Mouse (Mus musculus) skeletal muscle tissue, adult 2 months (tissue): ENCODE data around the gene Spag7.
A peak's percentile ranks its signal among the peaks of the same experiment; 100 is the strongest.

ENCODE experiments used
- DNase-seq: peaks from one replicate; pipeline ENCODE4 v3.0.0-alpha.2; 2012; ENCODE audit warnings: low read depth, low spot score

Gene Spag7

DNA sequence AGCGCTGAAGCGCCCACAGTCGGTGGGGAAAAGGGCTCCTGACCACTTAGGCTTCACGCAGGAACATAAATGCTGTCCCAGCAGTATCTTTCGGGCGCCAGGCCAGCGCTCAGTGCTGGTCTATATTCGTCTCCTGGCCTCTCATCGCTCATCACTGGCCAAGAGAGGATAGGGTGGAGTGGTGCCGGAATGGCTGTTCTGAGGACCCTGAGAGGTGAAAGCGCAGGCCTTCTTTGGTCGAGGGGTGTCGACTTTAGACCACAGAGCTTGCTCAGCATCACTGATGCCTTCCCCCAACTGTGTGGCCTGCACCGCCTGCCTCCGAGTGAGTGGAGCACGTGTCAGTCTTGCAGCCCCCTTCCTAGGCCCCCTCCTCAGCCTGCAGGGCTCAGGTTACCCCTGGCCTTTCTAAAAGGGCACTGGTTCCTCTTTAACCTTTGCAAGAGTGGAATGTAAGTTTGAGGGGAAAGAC lies 12.7 kb downstream of the Spag7 start:
- DNase-seq: peak; percentile 95

GRCm38 (mm10) chr11:70655571-70656455 lies 13.4 kb downstream of the Spag7 start:
- peak; percentile 71 for DNase-seq

- peak; percentile 87 for DNase-seq
Measured at GRCm38 (mm10) chr11:70654923-70655570, 14.2 kb downstream of the Spag7 start.

DNA sequence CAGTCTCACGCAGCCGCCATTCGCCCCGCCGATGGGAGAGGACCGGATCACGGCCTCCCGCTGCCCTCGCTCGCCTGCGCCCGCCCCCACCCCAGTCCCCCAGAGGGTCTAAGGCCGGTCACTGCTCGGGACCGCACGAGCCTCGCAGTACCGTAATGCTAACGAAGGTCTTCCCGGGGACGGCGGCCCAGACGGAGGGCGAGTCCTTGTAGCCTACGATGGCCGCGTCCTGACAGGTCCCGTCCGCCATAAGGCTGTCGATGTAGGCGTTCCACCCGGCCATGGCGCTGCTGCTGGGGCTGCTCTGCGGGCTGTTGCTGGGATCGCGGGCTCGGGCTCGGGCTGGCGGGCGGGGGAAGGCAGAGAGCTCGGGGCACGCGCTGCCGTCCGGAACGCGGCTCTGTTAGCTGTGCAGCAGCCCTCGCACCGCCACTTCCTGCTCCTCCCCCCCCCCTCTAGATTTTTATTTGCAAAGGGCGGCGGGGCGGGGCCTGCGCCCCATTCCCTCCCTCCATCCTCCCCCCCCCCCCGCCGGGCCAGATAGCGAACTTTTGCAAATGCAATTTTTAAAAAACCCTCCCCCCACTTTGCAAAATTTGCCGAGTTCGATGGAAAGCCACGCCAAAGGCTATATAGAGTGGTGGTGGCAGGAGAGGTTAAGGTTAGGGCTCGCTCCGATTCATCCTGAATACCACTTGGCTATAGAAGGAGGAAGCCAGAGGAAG lies 14.9 kb downstream of the Spag7 start, which contains the start of gene Pfn1:
Pfn1 (minus strand) TSS at position 447 of the 725 bp plus-strand sequence.
- peak; percentile 80 for DNase-seq

GRCm38 (mm10) chr11:70653345-70654197 lies 15.6 kb downstream of the Spag7 start:
- DNase-seq: no peak

- DNase-seq: no peak
Measured at GRCm38 (mm10) chr11:70652884-70653344, 16.3 kb downstream of the Spag7 start.

- DNase-seq: no peak
Measured at GRCm38 (mm10) chr11:70652029-70652883, 17.0 kb downstream of the Spag7 start.

GRCm38 (mm10) chr11:70651391-70651790 lies 17.8 kb downstream of the Spag7 start:
- DNase-seq: no peak

GRCm38 (mm10) chr11:70650322-70651175 lies 18.7 kb downstream of the Spag7 start:
- no peak for DNase-seq

DNA sequence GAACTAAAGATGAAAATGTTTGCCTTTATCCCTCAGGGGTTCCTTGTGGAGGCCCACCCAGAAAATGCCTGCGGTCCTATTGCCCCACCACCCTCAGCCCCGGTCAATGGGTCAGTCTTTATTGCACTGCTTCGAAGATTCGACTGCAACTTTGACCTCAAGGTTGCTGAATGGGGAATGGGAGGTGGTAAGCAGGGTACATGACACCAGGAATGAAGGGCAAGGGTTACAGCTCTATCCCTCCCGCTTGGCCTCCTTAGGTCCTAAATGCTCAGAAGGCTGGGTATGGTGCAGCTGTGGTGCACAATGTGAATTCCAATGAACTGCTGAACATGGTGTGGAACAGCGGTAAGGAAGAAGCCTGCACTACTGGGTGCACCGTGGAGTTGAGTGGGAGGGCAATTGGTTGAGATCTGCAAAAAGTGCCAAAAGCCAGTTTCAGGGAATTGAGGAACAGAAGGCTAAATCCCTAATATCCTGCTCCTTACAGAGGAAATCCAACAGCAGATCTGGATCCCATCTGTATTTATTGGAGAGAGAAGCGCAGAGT lies 20.0 kb downstream of the Spag7 start:
- DNase-seq: no peak

GRCm38 (mm10) chr11:70648512-70648911 lies 20.7 kb downstream of the Spag7 start:
- no peak for DNase-seq

DNA sequence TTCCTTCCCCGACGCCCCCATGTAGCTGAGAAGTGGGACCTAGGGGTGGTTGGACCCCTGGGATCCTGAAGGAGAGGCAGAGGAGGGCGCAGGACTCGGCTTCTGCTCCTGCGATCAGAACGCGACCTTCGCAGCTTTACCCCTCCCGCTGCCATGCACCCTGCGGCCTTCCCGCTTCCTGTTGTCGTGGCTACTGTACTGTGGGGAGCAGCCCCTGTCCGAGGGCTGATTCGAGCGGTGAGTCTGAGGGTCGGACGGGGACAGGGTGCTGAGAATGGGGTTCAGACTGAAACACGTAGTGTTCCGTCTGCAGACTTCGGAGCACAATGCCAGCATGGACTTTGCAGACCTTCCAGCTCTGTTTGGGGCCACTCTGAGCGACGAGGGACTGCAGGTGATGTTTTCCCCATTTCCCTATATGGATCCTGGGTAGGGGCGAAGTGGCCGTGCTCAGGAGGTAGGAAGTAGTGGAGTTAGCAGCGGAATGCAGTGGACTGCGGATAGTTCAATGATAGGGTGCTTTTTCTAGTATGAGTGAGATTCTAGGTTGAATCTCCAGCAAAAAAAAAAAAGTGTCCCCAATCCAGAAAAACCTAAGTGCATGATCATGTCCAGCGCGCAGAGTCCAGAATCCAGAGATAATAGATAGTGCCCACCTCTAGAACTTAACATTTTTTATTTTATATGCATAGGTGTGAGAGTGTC lies 21.3 kb downstream of the Spag7 start:
- no peak for DNase-seq

GRCm38 (mm10) chr11:70646691-70647650 lies 22.2 kb downstream of the Spag7 start, which contains the start of the genes Rnf167 and Slc25a11:
Gene Rnf167 (plus strand): TSS chr11:70647235.
Gene Slc25a11 (minus strand): TSS chr11:70647479.
- DNase-seq: peak; percentile 99

- no peak for DNase-seq
Measured at GRCm38 (mm10) chr11:70646259-70646555, 23.0 kb downstream of the Spag7 start.

DNA sequence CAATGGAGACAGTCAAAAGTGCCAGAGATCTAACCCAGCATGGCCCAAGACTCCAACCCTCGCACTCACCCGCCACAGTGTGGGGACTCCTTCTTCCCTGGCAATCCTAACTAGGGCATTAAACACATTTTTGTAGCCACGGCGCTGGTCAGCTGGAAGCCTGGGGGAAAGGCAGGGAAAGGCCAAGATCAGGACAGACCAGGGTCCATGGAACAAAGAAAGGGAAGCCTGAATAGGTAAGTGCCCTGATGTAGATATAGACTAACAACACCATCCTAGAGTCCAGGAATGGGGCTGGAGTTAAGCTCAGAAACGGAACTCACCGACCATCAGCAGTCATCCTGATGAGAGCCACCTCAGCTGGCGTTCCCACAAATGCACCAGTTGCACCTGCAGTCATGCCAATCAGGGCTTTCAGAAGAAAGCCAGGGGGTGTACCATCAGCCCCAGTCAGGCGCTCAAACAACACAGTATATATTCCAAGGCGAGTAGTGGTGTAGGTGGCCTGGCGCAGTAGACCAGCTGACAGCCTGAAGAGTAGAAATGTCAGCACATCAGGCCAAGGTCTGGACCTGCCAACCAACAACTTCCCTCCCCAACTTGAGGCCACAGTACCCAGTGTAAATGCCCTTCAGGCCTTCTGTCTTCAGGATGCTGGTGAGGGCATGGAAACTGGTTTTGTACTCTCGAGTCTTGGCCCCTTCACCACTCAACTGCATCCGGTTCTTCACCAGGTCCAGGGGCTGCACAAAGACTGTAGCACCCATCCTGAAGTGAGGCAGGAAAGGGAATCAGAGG lies 23.6 kb downstream of the Spag7 start:
- no peak for DNase-seq

- no peak for DNase-seq
Measured at GRCm38 (mm10) chr11:70644564-70645103, 24.6 kb downstream of the Spag7 start.
